Mouse (Mus musculus) embryo, embryonic 11.5 days (tissue): ENCODE results near the gene Cdc42se2.

Experiments
- DNase-seq: peaks from one replicate; pipeline ENCODE4 v3.0.0-alpha.2; 2012; ENCODE audit warnings: low read depth, low spot score

Gene Cdc42se2

DNA sequence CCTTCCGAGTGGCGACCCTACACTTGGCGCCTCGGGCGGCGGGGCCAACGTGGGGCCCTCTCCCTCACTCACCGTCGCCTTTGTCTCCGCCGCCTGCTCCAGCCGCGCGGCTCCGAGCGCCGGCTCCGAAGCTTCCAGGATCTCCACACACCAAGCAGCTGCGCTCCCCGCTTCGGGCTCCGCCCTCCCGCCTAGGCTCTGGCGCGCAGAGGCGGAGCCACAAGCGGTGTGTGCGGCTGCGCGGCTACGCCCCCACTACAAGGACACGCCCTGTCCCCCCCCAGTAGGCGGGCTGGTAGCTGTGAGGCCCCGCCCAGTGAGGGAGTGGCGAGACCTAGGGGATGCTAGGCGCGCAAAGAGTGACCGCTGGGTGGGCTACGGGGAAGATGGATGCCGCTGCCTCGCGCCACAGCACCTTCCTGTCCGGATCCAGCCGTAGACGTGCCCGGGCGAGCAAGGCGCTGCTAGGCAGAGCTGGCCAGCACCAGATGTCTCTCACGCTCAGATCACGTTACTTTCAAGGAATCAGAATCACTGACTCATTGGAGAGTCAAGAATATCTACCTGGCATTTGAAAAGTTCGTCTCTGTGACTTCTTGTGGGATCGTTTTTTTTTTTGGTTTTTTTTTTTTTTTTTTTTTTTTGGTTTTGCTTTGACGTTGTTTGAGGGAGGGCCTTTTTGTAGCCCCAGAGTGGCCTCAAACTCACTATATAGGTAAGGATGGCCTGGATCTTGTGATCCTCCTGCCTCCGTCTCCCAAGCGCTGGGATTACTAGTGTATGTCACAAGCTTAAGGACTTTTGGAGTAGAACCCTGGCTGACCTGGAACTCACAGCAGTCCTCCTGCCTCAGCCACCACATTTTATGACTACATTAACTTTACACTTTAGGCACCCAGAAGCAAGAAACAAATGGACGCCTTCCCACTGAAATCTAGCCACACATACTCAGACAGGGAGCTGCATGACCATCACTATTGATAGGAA lies at the start of gene Cdc42se2:
Gene Cdc42se2 (minus strand): TSS at position 188 of the 987 bp plus-strand sequence.
- peak; percentile 98 for DNase-seq

DNA sequence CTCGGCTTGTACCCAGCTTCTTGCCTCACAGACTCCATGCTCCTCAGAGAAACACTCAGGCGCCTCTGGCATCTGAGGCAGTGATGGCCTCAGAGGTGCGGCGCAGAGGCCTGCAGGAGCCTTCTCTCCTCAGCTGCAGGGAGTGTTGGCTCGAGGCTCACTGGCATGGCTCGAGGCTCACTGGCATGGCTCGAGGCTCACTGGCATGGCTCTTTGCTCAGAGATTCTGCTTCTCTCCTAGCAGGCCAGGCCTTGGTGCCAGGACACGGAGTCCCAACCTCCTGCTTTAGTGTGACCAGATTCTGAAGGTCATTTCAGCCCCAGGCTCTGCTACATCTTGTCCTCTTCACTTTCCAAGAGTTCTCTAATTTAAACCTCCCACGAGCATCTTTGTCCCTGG lies 48.6 kb upstream of the Cdc42se2 start:
- DNase-seq = no peak

DNA sequence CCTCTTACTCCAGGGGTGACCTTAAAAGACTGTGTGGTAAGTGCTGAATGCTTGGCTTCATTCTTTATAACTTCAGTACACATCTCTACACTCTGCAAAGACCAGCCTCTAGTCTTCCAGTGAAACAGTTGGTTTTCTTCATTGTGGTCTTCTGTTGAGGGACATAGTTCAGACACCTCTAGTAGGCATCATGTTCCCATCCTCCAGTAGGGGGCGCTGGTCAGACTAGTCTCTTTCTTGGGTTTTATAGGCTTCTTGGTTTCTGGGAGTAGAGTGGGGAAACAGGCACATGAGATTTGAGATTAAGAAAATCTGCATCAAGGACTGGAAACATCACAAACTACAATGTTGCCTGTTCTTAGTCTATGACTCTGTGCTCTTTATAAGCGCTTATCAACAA lies 47.1 kb upstream of the Cdc42se2 start:
- no peak for DNase-seq

DNA sequence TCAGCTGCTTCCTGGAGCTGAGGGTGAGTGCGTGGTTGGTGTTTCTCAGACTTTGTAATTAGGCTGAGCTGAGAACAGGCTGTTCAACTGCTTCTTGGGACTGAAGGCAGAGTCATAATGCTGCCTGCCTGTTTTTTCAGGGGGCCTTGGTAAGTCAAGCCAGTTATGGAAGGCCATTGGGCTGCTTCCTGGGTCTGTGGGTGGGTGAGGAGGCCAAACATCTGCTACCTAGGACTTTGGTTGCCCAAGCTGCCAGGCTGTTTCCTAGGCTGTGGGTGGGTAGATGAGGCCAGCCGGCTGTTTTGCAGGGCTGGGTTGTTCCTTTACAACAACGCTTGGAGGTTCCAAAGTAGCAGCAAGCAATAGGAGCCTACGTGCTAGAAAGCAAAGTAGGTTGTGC lies 46.4 kb upstream of the Cdc42se2 start:
- no peak for DNase-seq

DNA sequence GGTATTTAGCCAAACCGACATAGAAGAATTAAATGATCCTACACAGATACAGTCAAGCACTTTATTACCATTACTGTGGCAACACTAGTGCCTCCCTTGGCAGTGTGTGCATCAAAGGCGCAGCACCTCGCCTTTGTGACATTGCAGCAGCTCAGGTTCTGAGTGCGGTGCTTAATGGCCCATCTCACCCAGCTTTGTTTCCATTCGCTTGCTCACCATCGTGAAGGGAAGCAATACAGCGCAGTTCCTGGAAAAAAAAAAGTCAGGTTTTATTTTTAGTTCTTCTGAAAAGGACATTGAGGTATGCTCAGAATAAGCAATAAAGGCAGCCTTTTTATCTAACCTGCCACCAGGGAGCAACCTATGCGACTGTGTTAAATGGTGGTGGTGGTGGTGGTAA lies 39.3 kb upstream of the Cdc42se2 start:
- no peak for DNase-seq

DNA sequence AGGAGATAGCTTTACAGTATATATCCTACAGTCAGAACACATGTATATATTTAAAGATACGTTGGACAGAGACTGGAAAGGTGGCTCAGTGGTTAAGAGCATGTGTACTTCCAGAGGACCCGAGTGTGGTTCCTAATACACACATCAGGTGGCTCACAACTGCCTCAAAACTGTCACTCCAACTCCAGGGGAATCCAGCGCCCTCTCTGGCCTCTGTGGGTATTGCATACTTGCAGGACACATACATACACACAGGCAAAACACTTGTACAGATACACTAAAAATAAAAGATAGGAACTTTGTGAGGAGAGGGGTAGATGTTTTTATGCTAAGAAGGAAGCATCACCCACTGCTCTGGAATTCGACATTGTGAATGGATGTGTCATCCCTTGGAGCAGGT lies 38.3 kb upstream of the Cdc42se2 start:
- no peak for DNase-seq

DNA sequence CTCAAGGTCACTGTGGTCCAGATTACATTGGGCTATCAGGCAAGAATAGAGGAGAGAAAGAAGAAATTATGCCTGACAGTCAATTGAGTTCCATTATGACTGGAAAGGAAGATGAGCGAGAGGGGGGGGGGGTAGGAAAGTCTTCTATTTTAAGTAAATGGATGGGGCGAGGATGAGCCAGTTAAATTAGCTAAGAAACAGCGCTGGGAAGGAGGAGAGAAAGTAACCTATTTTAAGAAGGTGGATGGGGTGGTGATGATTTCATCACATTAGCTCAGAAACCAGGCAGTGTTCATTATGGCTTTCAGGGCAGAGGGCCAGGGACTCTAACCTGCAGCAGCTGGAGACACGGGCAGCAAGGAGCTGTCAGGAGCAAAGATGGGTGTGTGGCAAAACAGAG lies 36.0 kb upstream of the Cdc42se2 start:
- DNase-seq = no peak

DNA sequence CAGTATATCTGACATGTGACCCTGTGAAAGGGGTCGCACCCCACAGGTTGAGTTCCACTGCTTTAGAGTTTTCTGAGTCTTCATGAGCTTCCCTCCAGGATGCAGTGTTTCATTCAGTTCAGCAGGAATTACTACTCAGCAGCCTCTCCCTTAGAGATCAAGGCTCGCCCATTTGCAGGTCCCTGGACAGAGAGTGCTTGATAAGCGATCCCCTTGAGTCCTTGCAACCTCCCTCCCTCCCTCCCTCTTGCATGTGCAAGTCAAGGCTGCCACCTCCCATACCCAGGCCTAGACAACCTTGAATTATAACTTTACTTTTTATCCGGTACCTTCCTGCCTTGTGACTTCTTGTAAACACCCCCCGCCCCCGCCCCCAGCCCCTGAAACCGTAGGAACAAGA lies 32.0 kb upstream of the Cdc42se2 start:
- DNase-seq = no peak

DNA sequence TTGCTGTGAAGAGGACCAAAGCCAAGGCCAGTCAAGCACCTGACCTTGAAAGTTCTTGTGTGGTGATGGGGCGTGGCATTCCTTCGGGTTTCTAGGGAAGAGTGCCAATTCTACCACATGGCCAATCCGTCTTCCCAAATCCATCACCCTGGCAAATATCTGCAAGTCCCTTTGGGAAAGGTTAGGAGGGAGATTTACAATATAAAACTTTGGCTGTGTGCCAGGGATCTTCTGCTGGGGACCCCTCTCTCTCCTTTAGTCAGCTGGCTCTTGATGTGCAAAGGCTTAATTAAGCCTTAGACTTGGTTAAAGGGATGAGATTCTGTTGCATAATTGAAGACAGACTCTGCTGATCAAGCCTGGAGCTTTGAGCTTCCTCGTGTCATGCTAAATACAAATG lies 30.0 kb upstream of the Cdc42se2 start:
- no peak for DNase-seq

DNA sequence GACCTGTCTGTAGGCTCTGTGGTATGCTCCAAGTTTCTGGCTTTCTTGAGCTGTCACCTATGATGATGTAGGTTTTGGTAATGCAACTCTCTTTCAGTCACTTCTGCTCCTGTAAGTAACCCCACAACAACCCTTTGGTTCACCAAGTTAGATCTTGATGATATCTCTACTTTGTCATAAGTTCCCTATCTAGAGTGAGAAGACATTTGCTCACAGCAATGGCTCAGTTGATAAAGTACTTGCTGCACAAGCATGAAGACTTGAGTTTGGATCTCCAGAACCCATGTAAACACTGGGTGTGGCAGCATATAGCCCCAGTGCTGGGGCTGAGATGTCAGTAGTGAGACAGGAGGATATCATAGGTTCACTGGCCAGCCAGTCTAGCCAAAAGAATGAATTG lies 28.2 kb upstream of the Cdc42se2 start:
- no peak for DNase-seq

DNA sequence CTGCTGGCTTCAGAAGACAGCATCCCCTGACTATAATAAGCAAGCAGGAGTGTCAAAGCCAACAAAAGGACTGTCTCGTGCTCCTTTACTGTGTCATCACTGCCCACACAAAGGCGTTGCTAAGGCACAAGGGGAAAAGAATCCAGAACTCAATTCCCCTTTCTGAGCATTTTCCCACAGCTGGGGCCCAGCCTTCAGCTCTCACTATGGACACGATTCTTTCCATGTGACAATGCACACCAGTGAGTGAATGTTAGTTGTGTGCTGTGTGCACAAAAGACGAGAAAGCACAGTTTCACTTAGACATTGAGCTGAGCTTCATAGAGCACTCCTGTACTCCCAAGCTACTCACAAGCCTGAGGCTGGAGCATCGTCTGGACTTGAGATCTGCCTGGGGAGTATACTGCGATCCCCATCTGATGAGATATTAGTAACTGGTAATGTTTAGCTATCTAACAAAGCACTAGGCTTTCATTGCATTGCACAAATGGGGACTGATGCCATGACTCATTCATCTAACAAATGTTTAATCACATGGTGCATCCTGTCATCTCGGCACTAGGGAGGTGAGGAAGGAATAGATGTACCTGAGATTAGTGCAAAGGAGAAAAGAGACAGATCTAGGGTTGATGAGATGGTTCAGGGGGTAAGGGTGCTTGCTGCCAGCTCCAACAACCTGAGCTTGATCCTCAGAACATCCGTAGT lies 25.5 kb upstream of the Cdc42se2 start:
- peak; percentile 37 for DNase-seq

DNA sequence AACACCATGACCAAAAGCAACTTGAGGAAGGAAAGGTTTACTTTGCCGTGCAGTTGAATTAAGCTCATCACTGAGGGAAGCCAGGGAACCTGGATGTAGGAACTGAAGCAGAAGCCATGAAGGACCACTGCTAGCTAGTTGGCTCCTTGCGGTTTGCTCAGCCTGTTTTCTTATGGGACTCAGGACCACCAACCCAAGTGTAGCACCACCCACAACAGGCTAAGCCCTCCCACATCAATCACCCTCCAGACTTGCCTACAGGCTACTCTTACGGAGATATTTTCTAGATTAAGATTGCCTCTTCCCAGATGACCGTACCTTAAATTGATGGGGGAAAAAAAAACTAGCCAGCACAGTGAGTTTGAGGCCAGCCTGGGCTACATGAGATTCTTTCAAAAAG lies 24.8 kb upstream of the Cdc42se2 start:
- no peak for DNase-seq

DNA sequence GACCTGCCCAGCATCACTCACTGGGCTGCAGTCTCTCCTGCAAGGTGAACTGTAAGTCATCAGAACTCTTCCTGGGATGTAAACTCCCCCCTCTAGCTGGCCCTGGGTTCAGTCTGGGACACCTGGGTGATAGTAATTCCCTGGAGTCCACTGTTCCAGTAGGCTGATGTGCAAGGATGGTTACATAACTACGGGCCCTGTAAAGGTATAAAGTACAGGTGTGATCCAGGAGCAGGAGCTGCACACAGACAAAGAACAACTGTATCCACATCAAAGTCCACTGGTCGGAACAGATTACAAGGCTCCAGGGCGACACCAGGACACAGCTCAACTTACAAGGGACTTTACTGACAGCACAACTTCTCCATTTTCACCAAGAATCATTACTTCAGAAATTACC lies 23.6 kb upstream of the Cdc42se2 start:
- DNase-seq = no peak

DNA sequence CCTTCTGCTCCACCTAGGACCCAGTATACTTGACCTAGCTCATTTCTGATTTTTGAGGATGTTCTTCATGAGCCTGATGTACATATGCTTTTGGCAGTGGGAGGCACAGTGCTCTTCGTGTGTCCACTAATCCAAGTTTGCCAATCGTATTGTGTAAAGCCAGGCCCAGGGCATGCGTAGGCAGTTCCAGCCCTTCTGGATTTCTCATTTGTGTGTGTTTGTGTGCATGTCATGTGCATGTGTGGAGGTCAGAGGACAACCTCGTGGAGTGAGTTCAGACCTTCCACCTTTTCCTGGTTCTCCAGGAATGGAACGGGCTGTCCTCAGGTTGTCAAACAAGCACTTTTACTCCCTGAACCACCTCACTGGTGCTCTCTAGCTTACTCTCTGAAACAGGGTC lies 22.1 kb upstream of the Cdc42se2 start:
- no peak for DNase-seq

DNA sequence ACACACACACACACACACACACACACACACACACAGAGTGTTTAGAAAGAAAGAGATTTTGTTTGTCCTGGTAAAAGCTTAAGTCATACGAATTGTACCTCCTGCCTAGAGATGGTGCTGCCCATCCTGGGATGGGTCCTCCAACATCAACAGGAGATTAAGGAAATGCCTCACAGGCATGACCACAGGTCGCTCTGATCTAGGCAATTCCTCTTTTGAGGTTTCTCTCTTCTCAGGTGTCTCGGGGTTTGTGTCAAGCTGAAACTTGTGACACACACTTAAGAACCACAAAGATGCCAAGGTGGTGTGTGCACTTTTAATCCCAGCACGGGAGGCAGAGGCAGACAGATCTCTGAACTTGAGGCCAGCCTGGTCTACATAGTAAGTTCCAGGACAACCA lies 20.7 kb upstream of the Cdc42se2 start:
- no peak for DNase-seq

DNA sequence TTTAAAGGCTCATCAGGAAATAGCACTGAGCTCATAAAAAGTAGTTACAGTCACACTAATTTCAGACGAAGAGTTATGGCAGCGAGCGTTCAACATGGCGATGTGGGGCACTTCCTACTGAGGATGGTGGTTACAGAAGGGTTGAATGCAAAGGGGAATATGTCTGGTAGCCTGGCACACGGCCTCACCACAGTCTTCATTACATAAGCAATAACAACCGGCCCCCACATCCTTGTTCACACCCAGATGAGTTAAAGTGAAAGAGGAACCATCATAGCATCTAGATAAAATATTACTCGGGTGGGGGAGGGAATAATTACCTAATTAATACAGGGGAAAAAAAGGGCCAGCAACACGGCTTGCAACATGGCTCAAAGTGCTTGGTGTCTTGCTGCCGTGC lies 20.2 kb upstream of the Cdc42se2 start:
- DNase-seq = no peak

DNA sequence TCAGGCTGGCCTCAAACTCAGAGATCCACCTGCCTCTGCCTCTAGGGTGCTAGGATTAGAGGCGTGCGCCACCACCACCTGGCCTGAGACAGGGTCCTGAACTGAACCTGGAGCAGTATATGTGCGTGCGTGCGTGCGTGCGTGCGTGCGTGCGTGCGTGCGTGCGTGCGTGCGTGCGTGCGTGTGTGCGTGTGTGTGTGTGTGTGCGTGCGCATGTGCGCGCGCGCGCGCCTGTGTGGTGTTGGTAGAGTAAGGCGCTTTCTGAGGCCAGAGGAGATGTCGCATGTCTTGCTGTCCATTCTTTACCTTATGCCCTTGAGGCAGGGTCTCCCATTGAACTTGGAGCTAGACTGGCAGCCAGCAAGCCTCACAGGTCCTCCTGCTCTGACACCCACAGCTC lies 19.4 kb upstream of the Cdc42se2 start:
- DNase-seq = no peak

DNA sequence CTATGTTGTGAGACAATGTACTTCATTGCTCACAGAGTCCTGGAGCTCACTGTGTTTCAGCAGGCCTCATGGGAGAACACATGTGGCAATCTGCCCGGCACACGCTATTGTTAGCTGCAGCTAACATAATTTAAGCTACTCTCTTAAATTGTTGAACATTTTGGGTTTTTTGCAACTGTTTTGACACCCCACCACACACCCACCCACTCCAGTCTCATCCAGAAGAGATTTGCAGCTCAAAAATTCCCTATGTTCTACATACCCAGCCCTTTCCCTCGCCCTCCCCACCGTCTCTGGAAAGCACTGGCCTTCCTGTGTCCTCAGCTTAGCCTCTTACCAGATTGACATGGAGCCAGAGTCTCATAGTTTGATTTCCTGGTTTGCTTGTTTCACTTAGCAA lies 17.7 kb upstream of the Cdc42se2 start:
- DNase-seq = no peak

DNA sequence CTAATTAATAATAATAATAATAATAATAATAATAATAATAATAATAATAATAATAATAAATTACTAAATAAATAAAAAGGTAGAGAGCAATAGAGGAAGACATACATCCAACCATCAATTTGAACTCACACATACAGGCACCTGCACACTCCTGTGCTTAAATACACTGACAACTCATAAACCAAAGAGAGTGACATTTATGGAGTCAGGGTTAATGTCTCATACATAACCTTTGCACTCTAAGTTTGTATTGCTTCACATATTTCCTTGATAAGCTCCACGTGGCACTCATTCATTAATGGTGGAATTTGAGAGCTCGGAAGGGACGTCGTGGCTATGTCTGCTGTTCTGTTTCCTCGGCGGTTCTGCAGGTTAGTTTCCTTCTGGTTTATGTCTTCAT lies 15.1 kb upstream of the Cdc42se2 start:
- DNase-seq = no peak

DNA sequence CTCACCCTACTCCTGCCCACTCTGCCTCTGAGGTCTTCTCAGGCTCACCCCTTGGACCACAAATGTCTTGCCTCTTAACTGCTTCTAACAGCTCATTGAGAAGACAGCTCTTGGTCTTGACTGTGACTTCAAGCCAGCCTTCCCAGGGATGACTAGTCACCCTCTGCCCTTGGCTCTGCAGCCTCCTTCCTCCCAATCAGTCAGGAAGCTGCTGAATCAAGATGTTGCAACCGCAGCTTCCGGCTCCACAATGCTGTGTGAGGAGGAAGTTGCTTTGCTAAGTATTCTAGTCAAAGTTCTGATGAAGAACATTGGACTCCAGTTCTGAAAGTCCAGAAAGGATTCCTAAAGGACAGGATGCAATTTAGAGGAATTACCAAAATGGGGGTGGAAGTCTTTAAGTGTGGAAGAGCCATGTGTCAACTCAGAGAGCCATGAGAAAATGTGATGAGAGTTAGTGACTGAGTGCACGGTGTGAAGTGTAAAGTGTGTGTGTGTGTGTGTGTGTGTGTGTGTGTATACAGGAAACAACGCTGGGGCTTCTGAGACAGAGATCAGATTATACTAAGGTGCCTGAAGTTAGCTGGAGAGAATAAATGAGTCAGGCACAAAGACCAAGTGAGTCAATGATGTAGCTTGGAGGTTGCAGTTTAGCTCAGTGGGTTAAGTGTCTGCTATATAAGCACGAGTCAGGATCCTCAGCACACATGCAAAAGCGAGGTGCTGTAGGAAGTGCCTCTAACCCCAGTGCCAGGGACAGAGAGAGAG lies 14.5 kb upstream of the Cdc42se2 start:
- no peak for DNase-seq

DNA sequence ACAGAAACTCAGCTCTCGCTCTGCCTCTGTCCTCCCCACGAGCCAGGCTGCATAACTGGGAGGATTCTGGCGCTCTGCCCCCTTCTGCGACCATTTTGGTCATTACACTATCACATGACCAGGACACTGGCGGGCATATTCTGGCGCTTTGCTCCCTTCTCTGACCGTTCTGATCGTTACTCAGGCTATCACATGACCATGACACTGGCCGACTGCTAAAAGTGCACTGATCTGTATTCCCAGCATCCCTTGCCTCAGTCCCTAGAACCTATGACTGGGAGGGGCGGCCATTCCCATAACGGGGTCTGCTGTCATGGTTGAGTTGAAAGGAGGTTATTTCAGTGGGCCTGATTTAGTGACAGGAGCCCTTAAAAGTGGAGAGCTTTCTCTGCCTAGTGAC lies 9.1 kb upstream of the Cdc42se2 start:
- no peak for DNase-seq

DNA sequence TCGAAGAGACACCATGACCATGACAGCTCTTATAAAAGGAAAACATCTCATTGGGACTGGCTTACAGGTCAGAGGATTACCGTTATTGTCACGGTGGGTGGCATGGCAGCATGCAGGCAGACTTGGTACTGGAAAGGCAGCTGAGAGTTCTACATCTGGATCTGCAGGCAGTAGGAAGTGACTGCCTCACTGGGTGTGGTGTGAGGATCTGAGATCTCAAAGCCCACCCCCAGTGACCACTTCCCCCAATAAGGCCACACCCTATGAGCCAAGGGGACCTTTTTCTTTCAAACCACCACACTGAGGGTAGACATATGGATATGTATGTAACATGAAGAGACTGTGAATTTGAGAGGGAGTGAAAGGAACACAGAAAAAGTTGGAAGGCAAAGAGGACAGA lies 7.2 kb upstream of the Cdc42se2 start:
- DNase-seq = no peak
